Mouse (Mus musculus) heart, postnatal 0 days (tissue): ENCODE data around the gene Acaca. TPM values are rescaled to one million over a fixed set of nuclear protein-coding genes. Genes with fewer than 3 reads are reported as not detected.

Experiments
- ATAC-seq: fragments of 200-750 bp; cut with Nextera tagmentation; 2 replicates; pipeline ENCODE4 v1.8.0; 2017; ENCODE audit warnings: low read depth, moderate number of reproducible peaks, moderate library complexity; ENCODE audit not compliant: insufficient read depth
- DNase-seq: peaks from one replicate; pipeline ENCODE4 v3.0.0-alpha.2; 2016; ENCODE audit warnings: low spot score
- H3K27ac ChIP-seq: fragments of 300-500 bp; sonication (generic); 2 replicates; pipeline ENCODE4 v1.5.1; 2014; ENCODE audit warnings: low read depth, mild to moderate bottlenecking
- H3K27me3 ChIP-seq: fragments of 300-500 bp; sonication (generic); 2 replicates; pipeline ENCODE4 v1.6.1; 2014; ENCODE audit warnings: low read length, mixed read lengths; ENCODE audit not compliant: control insufficient read depth, insufficient read depth
- H3K36me3 ChIP-seq: fragments of 300-500 bp; sonication (generic); replicated peaks from 2 replicates; pipeline ENCODE4 v1.6.1; 2014; ENCODE audit warnings: low read length, mixed read lengths; ENCODE audit not compliant: control insufficient read depth, insufficient read depth
- H3K4me1 ChIP-seq: fragments of 300-500 bp; sonication (generic); 2 replicates; pipeline ENCODE4 v1.6.1; 2014; ENCODE audit warnings: antibody characterized with exemption; ENCODE audit not compliant: control insufficient read depth, insufficient read depth
- H3K4me2 ChIP-seq: fragments of 300-500 bp; sonication (generic); 2 replicates; pipeline ENCODE4 v1.6.1; 2014; ENCODE audit warnings: low read depth, mild to moderate bottlenecking, low read length, moderate library complexity
- H3K4me3 ChIP-seq: fragments of 300-500 bp; sonication (generic); 2 replicates; pipeline ENCODE4 v1.5.1; 2014; ENCODE audit warnings: low read depth, low read length
- H3K9ac ChIP-seq: fragments of 300-500 bp; sonication (generic); replicated peaks from 2 replicates; pipeline ENCODE4 v1.6.1; 2014; ENCODE audit warnings: low read depth, low read length, mixed read lengths
- H3K9me3 ChIP-seq: fragments of 300-500 bp; sonication (generic); replicated peaks from 2 replicates; pipeline ENCODE4 v1.6.1; 2016; ENCODE audit warnings: low read length; ENCODE audit not compliant: control insufficient read depth
- CTCF ChIP-seq: IDR thresholded peaks from 2 replicates; pipeline ENCODE4 v1.5.1; 2016; ENCODE audit warnings: antibody characterized with exemption, control low read depth, low read depth
- EP300 ChIP-seq: IDR thresholded peaks from 2 replicates; pipeline ENCODE4 v1.6.1; 2016; ENCODE audit warnings: antibody characterized with exemption, low read depth
- WGBS: fragments of 180-500 bp; shearing (Covaris S2); extraction: QIAGEN DNeasy Blood & Tissue Kit; methylation state at CpG from one replicate; pipeline ENCODE4 v1.1.7; 2014; 5-methylcytosine and 5-hydroxymethylcytosine counted together
- polyA plus RNA-seq: library from polyadenylated mRNA; unstranded; fragments of >200 nt; fragmentation: Nextera tagmentation; extraction: Ambion mirVana; gene quantifications from 2 replicates; pipeline ENCODE4 v1.2.1, GENCODE M21; 2015
- total RNA-seq: library from RNA; depleted of rRNA; stranded (reverse); fragments of >200 nt; gene quantifications from 2 replicates; pipeline ENCODE4 v1.2.3, GENCODE M21; 2014; ENCODE audit warnings: low replicate concordance; rRNA removed

Acaca gene
- total RNA-seq (11.5 and 24.4 TPM in 2 replicates), polyA plus RNA-seq (2.5 and 3.0 TPM in 2 replicates)

GRCm38 (mm10) chr11:84128943-84129798 is at the start of gene Acaca, which contains the start of gene Tada2a:
Gene Acaca (plus strand): TSS chr11:84129672.
Gene Tada2a (minus strand): TSS chr11:84129600.
- Histone ChIP-seq H3K4me1 (no peaks in the 10 kb centered on the region), H3K27ac (0 out of 2 replicates have a peak within 1 kb of the TSS, but pooled peaks have one; percentile 48), H3K4me2 (peak within 1 kb of the TSS; percentile 85), H3K9me3 (no peaks in the 10 kb centered on the region), H3K4me3 (peak within 1 kb of the TSS; percentile 98), H3K27me3 (no peaks in the 10 kb centered on the region), H3K36me3 (peaks cover 28% of the 10 kb centered on the region), H3K9ac (peak within 1 kb of the TSS; percentile 85)
- DNase-seq (peak; percentile 61), ATAC-seq (peak; percentile 96)
- no peak for TF ChIP-seq CTCF
- no peak for TF ChIP-seq EP300
- WGBS, result 1% methylated on average over 67 of the region's 83 CpGs

GRCm38 (mm10) chr11:84079887-84080286 is 49.6 kb upstream of the Acaca start:
- H3K4me1 ChIP-seq, result peaks cover 8% of the 10 kb centered on the region; the same call in 1 of the 2 replicates
- ATAC-seq (peak; percentile 85; the same call in 1 of the 2 replicates), DNase-seq (peak; percentile 57)
- TF ChIP-seq CTCF (no peak), EP300 (no peak)
- H3K9ac ChIP-seq, result no peak overlapping the region
- H3K4me3 ChIP-seq, result no peak overlapping the region
- no peak overlapping the region for H3K4me2 ChIP-seq
- H3K36me3 ChIP-seq, result peaks cover 17% of the 10 kb centered on the region; the same call in 1 of the 2 replicates
- H3K27me3 ChIP-seq, result no peaks in the 10 kb centered on the region
- WGBS, result 34% methylated on average over 4 of the region's 4 CpGs
- no peaks in the 10 kb centered on the region for H3K9me3 ChIP-seq
- 0 out of 2 replicates have a peak overlapping the region, but pooled peaks have one; percentile 35 for H3K27ac ChIP-seq

DNA sequence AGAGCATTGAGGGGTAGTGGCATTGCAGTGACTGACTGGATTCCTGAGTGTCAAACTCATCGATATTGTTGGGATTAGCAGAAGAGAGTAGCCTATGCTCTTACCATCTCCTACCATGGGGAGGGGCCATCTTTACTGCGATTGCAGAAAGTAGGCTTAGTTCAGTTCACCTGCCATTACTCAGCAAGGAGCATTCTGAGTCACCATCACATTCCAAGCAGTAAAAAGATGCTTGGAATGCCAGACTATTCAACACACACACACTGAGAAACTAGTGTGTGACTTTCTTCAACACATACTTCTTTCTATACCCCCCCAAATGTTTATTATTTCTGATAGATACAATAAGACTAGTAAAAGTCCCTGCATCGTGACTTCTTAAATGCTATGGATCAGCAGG is 49.1 kb upstream of the Acaca start:
- no peak; the same call in 1 of the 2 replicates for ATAC-seq
- TF ChIP-seq EP300 (no peak), CTCF (no peak)
- Histone ChIP-seq H3K4me1 (peaks cover 8% of the 10 kb centered on the region; the same call in 1 of the 2 replicates), H3K36me3 (peaks cover 17% of the 10 kb centered on the region; the same call in 1 of the 2 replicates), H3K4me2 (no peak overlapping the region), H3K9me3 (no peaks in the 10 kb centered on the region), H3K27ac (0 out of 2 replicates have a peak overlapping the region, but pooled peaks have one; percentile 35), H3K4me3 (no peak overlapping the region), H3K27me3 (no peaks in the 10 kb centered on the region), H3K9ac (no peak overlapping the region)
- WGBS, result 55% methylated on average over 3 of the region's 3 CpGs
- no peak for DNase-seq

- no peak overlapping the region for H3K9ac ChIP-seq
- TF ChIP-seq CTCF (no peak), EP300 (no peak)
- ATAC-seq (no peak), DNase-seq (no peak)
- H3K4me3 ChIP-seq, result no peak overlapping the region
- no peaks in the 10 kb centered on the region for H3K27me3 ChIP-seq
- H3K27ac ChIP-seq, result no peak overlapping the region
- no peaks in the 10 kb centered on the region for H3K9me3 ChIP-seq
- peaks cover 25% of the 10 kb centered on the region; the same call in 1 of the 2 replicates for H3K36me3 ChIP-seq
- H3K4me1 ChIP-seq, result peaks cover 8% of the 10 kb centered on the region; the same call in 1 of the 2 replicates
- no peak overlapping the region for H3K4me2 ChIP-seq
- 95% methylated on average over 5 of the region's 5 CpGs for WGBS
Observed at GRCm38 (mm10) chr11:84081901-84082300, 47.6 kb upstream of the Acaca start.

- no peak for ATAC-seq
- no peak overlapping the region for H3K4me3 ChIP-seq
Observed at GRCm38 (mm10) chr11:84090572-84090971, 38.9 kb upstream of the Acaca start.

More at GRCm38 (mm10) chr11:84090572-84090971, 38.9 kb upstream of the Acaca start:
- Histone ChIP-seq H3K36me3 (peaks cover 54% of the 10 kb centered on the region), H3K9me3 (no peaks in the 10 kb centered on the region), H3K27me3 (no peaks in the 10 kb centered on the region), H3K9ac (no peak overlapping the region), H3K4me1 (no peaks in the 10 kb centered on the region; the same call in 1 of the 2 replicates), H3K27ac (no peak overlapping the region), H3K4me2 (no peak overlapping the region)
- 91% methylated on average over 8 of the region's 8 CpGs for WGBS
- TF ChIP-seq EP300, result no peak
- TF ChIP-seq CTCF, result no peak
- DNase-seq, result no peak
